Mouse (Mus musculus): ENCODE data around the gene Vcam1. TPM values are rescaled to one million over a fixed set of nuclear protein-coding genes. Genes with fewer than 3 reads are reported as not detected.

Vcam1 gene
- polyA plus RNA-seq, 3 experiments from 2014 or later, result 3.9 to 5.7 (median 4.9) TPM

DNA sequence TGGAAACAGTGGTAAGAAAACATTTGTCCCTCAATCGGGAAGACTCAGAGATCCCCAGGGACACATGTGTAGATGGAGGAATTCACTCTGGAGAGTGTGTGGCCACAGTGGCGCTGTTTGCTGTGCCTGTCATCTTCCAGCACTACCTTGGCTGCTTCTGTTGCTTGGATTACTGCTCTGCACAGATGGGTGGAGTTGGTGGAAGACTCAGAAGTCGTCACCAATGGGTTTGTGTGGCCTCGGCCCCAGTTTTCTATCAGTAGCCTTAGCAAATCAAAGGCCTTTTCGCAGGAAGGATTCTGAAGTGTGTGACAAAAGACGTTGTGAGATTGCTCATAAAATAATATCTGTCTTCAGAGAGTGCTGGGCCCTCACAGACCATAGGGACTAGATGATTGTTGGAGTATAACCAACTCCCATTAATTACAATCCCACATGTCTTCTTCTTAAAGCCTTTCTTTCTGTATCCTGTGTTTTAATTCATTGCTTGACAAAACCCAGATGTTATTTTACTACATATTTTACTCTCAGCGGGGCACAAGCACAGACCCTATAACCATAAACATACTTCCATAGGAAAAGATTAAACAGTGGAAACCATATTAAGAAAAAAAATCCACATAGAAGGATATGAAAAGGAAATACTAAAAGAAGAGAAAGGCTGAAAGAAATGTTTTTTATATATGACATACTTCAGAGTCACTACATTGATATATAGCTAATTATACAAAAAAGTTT is 48.4 kb downstream of the Vcam1 start:
- no peak for ATAC-seq

DNA sequence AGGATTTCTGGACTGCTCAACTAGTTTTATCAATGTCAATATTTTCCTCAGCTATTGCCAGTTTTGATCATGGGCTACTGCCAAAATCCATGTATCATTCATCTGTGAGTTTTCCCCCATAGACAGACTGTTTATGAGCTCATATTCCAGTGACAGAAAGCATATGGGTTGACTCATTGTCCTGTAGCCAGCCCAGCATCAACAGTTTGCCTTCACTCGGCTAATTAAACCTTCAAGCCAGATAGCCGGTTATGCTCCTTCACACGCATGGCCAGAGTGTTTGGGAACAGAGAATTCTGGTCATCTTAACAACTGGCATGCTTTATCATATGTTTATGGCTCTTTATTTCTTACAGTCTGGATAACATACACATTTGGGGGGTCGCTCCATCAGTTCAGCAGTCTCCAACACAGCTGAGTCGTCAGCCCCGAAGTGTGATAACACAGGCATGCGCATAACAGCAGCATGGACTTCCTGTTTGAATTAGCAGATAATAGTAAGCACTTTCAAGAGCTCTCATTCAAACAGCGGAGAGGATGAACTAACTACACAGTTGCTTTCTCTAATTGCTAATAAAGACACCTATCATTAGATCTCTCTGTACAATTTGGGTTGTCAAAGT is 49.2 kb downstream of the Vcam1 start:
- ATAC-seq, result no peak

DNA sequence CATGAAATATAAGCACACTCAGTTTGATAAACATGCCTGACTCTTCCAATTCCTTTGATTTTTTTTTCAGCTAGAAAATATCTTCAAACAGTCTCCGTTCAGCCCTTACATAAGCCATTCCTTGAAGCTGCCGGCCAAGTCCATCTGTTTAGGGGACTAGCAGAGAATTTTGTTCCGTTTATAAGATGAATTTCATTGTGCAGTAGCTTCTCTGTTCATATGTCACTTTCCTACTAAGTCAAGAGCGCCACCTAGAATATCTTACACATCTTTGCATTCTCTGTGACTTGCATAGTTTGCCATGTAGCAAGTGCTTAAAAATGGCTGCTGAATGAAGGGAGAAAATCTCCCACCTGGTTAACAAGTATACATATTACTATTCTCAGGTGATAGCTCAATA is 51.0 kb downstream of the Vcam1 start:
- no peak for ATAC-seq

DNA sequence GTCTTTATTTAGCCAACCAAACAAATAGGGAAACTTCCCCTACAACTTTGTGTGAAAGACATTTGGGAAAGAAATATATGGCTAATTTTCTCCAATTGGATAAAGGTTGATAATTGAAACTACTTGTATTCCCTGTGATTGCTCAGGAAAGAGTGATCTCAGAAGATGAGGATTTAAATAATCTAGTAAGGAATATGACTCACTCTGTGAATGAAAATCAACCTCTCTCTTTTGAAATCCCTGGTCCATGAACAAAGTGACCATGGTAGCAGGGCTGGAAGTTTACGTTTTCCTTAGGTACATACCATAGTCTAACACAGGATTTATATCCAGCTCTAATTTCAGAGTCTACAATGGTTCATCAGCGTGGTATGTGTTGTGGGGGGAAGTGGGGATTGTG is 52.7 kb downstream of the Vcam1 start:
- ATAC-seq, result no peak

DNA sequence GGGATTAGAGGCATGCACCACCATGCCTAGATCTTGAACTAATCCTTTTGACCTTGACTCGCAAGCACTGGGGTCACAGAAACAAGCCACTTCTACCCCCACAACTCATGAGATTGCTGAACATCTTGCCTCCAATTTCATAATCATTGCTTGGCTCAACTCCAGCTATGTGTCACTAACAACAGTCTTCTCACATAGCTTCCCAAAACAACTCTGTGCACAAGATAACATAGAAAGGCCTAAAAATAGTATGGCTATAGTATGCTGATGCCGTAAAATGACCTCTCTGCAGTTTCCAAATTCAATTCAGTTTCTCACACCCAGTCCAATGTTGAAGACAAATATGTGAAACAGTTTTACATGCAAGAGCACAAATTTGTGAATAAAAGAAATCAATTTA is 56.9 kb downstream of the Vcam1 start:
- ATAC-seq, result no peak

DNA sequence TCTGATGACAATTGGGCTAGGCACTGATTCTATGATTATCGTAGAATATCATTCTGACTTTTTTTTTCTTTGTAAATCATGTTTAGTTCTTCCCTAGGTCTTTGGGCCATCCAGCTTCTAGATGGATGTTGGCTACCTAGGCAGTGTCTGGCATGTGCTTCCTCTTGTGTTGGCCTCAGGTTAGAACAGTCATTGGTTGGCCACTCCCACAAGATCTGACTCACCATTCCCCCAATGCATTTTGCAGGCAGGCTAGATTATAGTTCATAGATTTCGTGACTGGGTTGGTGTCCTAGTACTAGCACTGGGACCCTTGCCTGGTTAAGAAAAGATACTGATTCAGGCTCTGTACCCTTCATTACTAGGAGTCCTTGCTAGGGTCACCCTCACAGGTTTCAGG is 67.3 kb downstream of the Vcam1 start:
- no peak for ATAC-seq

DNA sequence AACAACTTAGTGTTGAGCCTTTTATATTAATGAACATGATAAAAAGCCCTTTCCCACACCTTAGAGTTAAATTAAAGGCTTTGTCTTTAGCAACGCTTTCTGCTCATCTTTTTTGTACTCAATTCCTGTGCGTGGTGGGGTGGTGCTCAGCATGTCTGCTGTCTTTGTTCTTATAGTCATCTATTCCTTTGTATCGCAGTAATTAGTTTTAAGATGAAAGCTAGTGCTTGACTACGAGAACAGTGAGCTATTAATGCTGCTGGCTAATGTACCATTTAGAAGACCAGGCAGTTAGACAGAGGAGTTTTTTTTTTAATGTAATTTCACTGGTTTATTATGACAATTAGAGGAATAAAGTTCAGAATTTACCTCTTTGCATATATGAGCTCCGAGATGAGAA is 69.2 kb downstream of the Vcam1 start:
- ATAC-seq, result no peak

Other genes with a start within 250 kb of the Vcam1 start
- gene Dph5, start 241.9 kb downstream of the Vcam1 start, polyA plus RNA-seq (2017; shearing (Covaris generic)), result 10 to 100 TPM; 49.4 to 77.7 (median 74.5) TPM
- gene Slc30a7, start 122.3 kb downstream of the Vcam1 start, polyA plus RNA-seq (2017; shearing (Covaris generic)), result 10 to 100 TPM; 40.9 to 48.9 (median 43.2) TPM
- gene Extl2, start 122.2 kb downstream of the Vcam1 start, polyA plus RNA-seq (2017; shearing (Covaris generic)), result 1 to 10 TPM; 6.7 to 9.3 (median 7.4) TPM
- gene Gpr88, start 123.8 kb upstream of the Vcam1 start, polyA plus RNA-seq (2017; shearing (Covaris generic)), result not detected

All from inflammation-experienced regulatory T-cells, adult 6 months (primary cell).